Mouse (Mus musculus): Measurements from ENCODE around the gene Hapln4. TPM values are rescaled to one million over a fixed set of nuclear protein-coding genes. Genes with fewer than 3 reads are reported as not detected.

The Hapln4 gene
- polyA plus RNA-seq, 1 experiment = 0.31 TPM

DNA sequence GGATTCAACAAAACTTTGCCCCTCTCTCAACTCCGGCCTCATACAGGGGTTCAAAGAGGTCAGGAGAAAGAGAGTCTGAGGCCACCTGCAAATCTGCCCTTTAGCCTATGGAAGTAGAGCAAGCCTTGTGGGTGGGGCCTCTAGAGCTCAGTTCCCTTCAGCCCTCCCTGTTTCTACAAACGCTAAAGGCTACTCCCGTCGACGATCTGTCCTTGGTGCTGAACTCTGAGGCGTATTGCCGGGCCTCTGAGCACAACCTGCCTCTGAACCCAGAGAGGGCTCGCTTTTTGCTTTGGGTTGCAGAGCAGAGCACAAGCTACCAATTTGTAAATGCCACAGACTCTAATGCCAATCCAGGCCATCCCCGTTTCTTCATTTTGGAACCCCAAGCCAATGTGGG lies 34.4 kb downstream of the Hapln4 start:
- Histone ChIP-seq H3K4me3 (ENCODE audit: control insufficient read depth, low read depth, low read length) (no peak overlapping the region), H3K27me3 (ENCODE audit: control insufficient read depth, insufficient read depth, low read length) (no peaks in the 10 kb centered on the region), H3K4me1 (ENCODE audit: control insufficient read depth, insufficient read depth, low read length) (peaks cover 5% of the 10 kb centered on the region), H3K36me3 (ENCODE audit: control insufficient read depth, insufficient read depth, low read length) (no peaks in the 10 kb centered on the region), H3K27ac (ENCODE audit: control insufficient read depth, insufficient read depth, low read depth, low read length) (no peak overlapping the region)
- TF ChIP-seq POLR2A (IDR thresholded peaks at IDR 0.05; ENCODE audit: control insufficient read depth, low read depth, low read length) = no peak
- TF ChIP-seq CTCF (IDR thresholded peaks at IDR 0.05; ENCODE audit: control insufficient read depth, insufficient read depth, insufficient replicate concordance, low read depth, low read length) = no peak

DNA sequence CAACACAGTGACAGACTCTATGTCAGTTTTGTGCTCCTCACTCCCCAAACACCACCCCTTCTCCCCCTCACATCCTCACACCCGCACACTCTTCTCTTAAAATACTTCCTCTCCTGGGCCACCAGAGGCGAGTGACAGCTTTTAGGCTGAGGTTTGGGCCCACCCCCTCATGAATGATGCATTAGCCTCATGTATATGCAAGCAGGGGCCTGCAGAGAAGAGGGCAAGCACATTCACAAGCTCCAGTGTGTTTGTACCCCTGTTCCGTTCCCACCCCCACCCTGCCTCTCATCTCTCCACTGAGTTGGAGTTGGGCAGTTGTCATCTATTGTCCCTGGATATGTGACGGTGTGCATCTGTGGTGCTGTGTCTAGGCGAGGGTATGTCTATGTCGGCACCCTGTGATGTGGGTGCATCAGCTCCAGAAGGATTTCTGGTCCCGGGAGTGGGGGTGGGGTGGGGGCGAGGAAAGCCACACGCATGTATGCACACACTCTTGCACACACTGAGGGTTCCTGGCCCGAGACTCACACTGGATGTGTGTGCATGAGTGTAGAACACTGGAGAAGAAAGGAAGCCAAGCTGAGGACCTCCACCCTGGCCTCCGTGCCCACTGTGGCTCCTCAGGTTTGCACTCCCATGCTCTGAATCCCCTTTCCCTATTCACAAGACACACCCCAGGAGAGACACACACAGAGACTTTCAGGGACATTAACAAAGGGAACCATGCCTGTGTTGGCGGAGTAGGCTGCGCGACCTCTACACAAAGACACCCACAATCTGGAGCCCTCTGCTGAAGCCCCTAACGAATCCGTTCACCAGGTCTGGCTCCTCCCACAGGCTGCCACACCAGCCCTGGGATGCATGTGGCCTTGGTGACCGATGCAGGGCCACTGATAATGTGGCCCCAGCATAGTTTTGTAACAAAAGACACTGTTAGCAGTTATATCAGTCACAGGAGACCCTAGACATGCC lies 35.8 kb downstream of the Hapln4 start:
- Histone ChIP-seq H3K4me1 (ENCODE audit: control insufficient read depth, insufficient read depth, low read length) (peaks cover 3% of the 10 kb centered on the region; the same call in 1 of the 2 replicates), H3K27ac (ENCODE audit: control insufficient read depth, insufficient read depth, low read depth, low read length) (no peak overlapping the region), H3K27me3 (ENCODE audit: control insufficient read depth, insufficient read depth, low read length) (no peaks in the 10 kb centered on the region), H3K36me3 (ENCODE audit: control insufficient read depth, insufficient read depth, low read length) (no peaks in the 10 kb centered on the region), H3K4me3 (ENCODE audit: control insufficient read depth, low read depth, low read length) (no peak overlapping the region)
- TF ChIP-seq POLR2A (IDR thresholded peaks at IDR 0.05; ENCODE audit: control insufficient read depth, low read depth, low read length) (no peak), CTCF (IDR thresholded peaks at IDR 0.05; ENCODE audit: control insufficient read depth, insufficient read depth, insufficient replicate concordance, low read depth, low read length) (no peak)

DNA sequence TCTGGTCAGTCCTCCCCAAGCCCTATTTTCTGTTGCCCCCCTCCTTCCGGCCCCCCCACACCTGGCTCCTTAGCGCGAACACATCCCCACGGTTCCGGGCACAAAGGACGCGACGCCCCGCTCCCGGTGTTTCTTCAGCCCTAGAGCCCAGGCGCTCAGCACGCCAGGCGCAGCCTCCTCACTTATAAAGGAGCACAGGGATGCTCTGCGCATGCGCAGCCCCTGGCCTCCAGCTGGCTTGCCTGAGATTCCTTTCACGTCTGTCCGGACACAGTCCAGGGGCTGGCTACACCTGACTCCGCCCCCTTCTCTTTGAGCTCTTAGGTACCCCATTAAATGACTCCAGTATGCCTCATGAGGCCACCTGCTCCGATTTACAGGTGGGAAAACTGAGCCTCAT lies 37.4 kb downstream of the Hapln4 start, which contains the start of gene Ncan:
Gene Ncan, minus strand, starts transcription at position 207 of the 400 bp plus-strand sequence.
- Histone ChIP-seq H3K4me3 (ENCODE audit: control insufficient read depth, low read depth, low read length) (no peak within 1 kb of the TSS; the same call in 1 of the 2 replicates), H3K4me1 (ENCODE audit: control insufficient read depth, insufficient read depth, low read length) (peaks cover 3% of the 10 kb centered on the region; the same call in 1 of the 2 replicates), H3K27me3 (ENCODE audit: control insufficient read depth, insufficient read depth, low read length) (no peaks in the 10 kb centered on the region), H3K27ac (ENCODE audit: control insufficient read depth, insufficient read depth, low read depth, low read length) (no peak within 1 kb of the TSS), H3K36me3 (ENCODE audit: control insufficient read depth, insufficient read depth, low read length) (no peaks in the 10 kb centered on the region)
- TF ChIP-seq CTCF (IDR thresholded peaks at IDR 0.05; ENCODE audit: control insufficient read depth, insufficient read depth, insufficient replicate concordance, low read depth, low read length) (no peak), POLR2A (IDR thresholded peaks at IDR 0.05; ENCODE audit: control insufficient read depth, low read depth, low read length) (no peak)

DNA sequence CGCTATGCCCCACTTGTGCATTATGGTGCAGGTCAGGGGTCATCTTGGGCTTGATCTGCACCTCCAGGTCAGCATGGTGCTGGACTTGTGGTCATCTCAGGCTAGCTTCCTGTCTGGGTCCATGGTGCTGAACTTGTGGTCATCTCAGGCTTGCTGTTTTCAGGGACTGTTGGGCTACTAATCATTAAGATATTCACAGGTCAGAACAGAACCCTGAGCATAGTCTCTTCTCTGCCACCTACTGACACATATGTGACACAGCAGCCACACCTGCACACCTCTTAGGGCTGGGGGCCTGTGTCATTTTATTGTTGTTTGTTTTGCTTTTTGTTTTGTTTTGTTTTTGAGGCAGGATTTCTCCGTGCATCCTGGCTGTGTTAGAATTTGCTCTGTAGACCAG lies 39.6 kb downstream of the Hapln4 start:
- H3K27me3 ChIP-seq (ENCODE audit: control insufficient read depth, insufficient read depth, low read length) = no peaks in the 10 kb centered on the region
- H3K4me1 ChIP-seq (ENCODE audit: control insufficient read depth, insufficient read depth, low read length) = peaks cover 3% of the 10 kb centered on the region; the same call in 1 of the 2 replicates
- H3K4me3 ChIP-seq (ENCODE audit: control insufficient read depth, low read depth, low read length) = no peak overlapping the region
- no peaks in the 10 kb centered on the region for H3K36me3 ChIP-seq (ENCODE audit: control insufficient read depth, insufficient read depth, low read length)
- H3K27ac ChIP-seq (ENCODE audit: control insufficient read depth, insufficient read depth, low read depth, low read length) = no peak overlapping the region
- no peak for TF ChIP-seq POLR2A (IDR thresholded peaks at IDR 0.05; ENCODE audit: control insufficient read depth, low read depth, low read length)
- no peak for TF ChIP-seq CTCF (IDR thresholded peaks at IDR 0.05; ENCODE audit: control insufficient read depth, insufficient read depth, insufficient replicate concordance, low read depth, low read length)

DNA sequence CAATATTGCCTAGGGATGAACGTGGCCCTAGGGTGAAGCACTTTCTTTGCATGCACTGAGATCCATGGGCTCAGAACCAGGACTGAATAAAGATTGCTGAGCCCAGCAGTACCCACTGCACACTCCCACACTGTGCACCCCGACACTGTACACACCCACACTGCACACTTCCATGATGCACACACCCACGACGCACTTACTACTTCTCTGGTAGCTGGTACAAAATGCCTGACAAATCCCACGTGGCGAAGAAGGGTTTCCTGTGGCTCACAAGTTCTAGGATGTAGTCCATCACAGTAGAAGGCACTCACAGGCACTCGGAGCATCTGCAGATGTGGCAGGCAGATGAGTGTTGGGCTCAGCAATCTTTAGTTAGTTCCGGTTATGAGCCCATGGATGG lies 41.7 kb downstream of the Hapln4 start:
- Histone ChIP-seq H3K4me1 (ENCODE audit: control insufficient read depth, insufficient read depth, low read length) (peaks cover 3% of the 10 kb centered on the region; the same call in 1 of the 2 replicates), H3K4me3 (ENCODE audit: control insufficient read depth, low read depth, low read length) (no peak overlapping the region), H3K36me3 (ENCODE audit: control insufficient read depth, insufficient read depth, low read length) (no peaks in the 10 kb centered on the region), H3K27me3 (ENCODE audit: control insufficient read depth, insufficient read depth, low read length) (no peaks in the 10 kb centered on the region), H3K27ac (ENCODE audit: control insufficient read depth, insufficient read depth, low read depth, low read length) (no peak overlapping the region)
- no peak for TF ChIP-seq CTCF (IDR thresholded peaks at IDR 0.05; ENCODE audit: control insufficient read depth, insufficient read depth, insufficient replicate concordance, low read depth, low read length)
- TF ChIP-seq POLR2A (IDR thresholded peaks at IDR 0.05; ENCODE audit: control insufficient read depth, low read depth, low read length) = no peak

DNA sequence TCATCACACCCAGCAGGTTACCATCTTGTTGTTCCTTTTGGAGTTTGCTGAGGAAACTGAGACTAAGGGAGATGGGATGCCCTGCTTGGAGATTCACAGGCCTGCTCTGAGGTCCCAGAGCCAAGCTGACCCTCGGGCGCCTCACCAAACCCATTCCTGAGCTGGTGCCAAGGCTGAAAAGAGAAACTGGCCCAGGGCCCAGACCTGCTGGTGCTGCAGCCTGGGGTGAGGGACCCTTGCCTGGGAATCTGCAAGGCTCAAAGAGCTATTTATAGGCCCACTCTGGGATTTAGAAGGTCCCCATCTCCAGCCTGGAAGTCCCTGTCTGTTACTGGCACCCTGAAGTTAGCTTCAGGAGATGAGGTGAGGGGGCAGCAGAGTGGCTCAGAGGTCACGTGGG lies 45.2 kb downstream of the Hapln4 start:
- H3K4me1 ChIP-seq (ENCODE audit: control insufficient read depth, insufficient read depth, low read length) = peaks cover 11% of the 10 kb centered on the region
- H3K36me3 ChIP-seq (ENCODE audit: control insufficient read depth, insufficient read depth, low read length) = no peaks in the 10 kb centered on the region; the same call in 1 of the 2 replicates
- TF ChIP-seq CTCF (IDR thresholded peaks at IDR 0.05; ENCODE audit: control insufficient read depth, insufficient read depth, insufficient replicate concordance, low read depth, low read length) (no peak), POLR2A (IDR thresholded peaks at IDR 0.05; ENCODE audit: control insufficient read depth, low read depth, low read length) (no peak)
- H3K4me3 ChIP-seq (ENCODE audit: control insufficient read depth, low read depth, low read length) = no peak overlapping the region
- H3K27ac ChIP-seq (ENCODE audit: control insufficient read depth, insufficient read depth, low read depth, low read length) = no peak overlapping the region
- H3K27me3 ChIP-seq (ENCODE audit: control insufficient read depth, insufficient read depth, low read length) = no peaks in the 10 kb centered on the region

DNA sequence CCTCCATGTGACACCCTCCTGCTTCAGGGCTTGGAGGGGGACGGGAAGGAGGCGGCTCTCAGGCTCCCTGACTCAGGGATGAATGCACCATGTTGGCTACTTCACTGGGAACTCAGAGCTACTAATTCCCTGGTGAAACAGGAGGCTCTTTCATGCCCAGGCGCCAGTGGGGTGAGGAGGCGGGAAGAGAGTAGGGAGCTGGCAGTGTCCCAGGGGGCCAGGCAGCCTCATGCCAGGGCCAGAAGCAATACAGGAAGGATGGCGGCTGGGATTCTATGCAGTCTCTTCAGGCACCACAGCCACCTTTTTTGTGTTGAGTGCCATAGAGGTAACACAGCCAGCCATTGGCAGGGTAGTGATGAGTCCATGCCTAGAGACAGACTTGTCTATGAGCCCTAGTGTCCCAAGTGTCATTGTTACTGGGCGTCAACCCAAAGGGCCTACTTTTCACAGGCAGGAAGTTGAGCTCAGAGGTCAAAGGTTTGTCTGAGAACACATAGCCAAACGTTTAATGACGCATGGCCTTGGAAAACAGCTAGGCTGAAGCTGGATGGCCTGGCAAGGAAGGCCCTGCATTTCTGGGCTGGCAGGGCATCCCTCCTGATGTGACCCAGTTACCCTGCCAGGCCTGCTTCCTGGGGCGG lies 46.2 kb downstream of the Hapln4 start:
- H3K4me1 ChIP-seq (ENCODE audit: control insufficient read depth, insufficient read depth, low read length) = peaks cover 11% of the 10 kb centered on the region
- H3K4me3 ChIP-seq (ENCODE audit: control insufficient read depth, low read depth, low read length) = no peak overlapping the region
- TF ChIP-seq CTCF (IDR thresholded peaks at IDR 0.05; ENCODE audit: control insufficient read depth, insufficient read depth, insufficient replicate concordance, low read depth, low read length) = no peak
- TF ChIP-seq POLR2A (IDR thresholded peaks at IDR 0.05; ENCODE audit: control insufficient read depth, low read depth, low read length) = no peak
- no peaks in the 10 kb centered on the region; the same call in none of the 2 replicates for H3K36me3 ChIP-seq (ENCODE audit: control insufficient read depth, insufficient read depth, low read length)
- H3K27ac ChIP-seq (ENCODE audit: control insufficient read depth, insufficient read depth, low read depth, low read length) = no peak overlapping the region
- no peaks in the 10 kb centered on the region for H3K27me3 ChIP-seq (ENCODE audit: control insufficient read depth, insufficient read depth, low read length)
